Mouse (Mus musculus) heart, embryonic 15.5 days (tissue): ENCODE data around the gene Col4a3bp. TPM values are rescaled to one million over a fixed set of nuclear protein-coding genes. Genes with fewer than 3 reads are reported as not detected.

Experiments used
- ATAC-seq: fragments of 200-750 bp; cut with Nextera tagmentation; replicated peaks from 2 replicates; pipeline ENCODE4 v1.8.0; 2017; ENCODE audit warnings: low read depth, moderate TSS enrichment; ENCODE audit not compliant: insufficient number of reproducible peaks, insufficient read depth, low FRiP score
- H3K27ac ChIP-seq: fragments of 300-500 bp; sonication (generic); 2 replicates; pipeline ENCODE4 v1.5.1; 2015; ENCODE audit warnings: mild to moderate bottlenecking, inconsistent platforms
- H3K27me3 ChIP-seq: fragments of 300-500 bp; sonication (generic); 2 replicates; pipeline ENCODE4 v1.6.1; 2015; ENCODE audit warnings: inconsistent platforms
- H3K36me3 ChIP-seq: fragments of 300-500 bp; sonication (generic); 2 replicates; pipeline ENCODE4 v1.6.1; 2015; ENCODE audit warnings: mild to moderate bottlenecking, inconsistent platforms
- H3K4me1 ChIP-seq: fragments of 300-500 bp; sonication (generic); replicated peaks from 2 replicates; pipeline ENCODE4 v1.6.1; 2015; ENCODE audit warnings: inconsistent platforms
- H3K4me2 ChIP-seq: fragments of 300-500 bp; sonication (generic); 2 replicates; pipeline ENCODE4 v1.6.1; 2015; ENCODE audit warnings: inconsistent platforms, mild to moderate bottlenecking, moderate library complexity
- H3K4me3 ChIP-seq: fragments of 300-500 bp; sonication (generic); 2 replicates; pipeline ENCODE4 v1.5.1; 2015; ENCODE audit warnings: mild to moderate bottlenecking, inconsistent platforms
- H3K9ac ChIP-seq: fragments of 300-500 bp; sonication (generic); 2 replicates; pipeline ENCODE4 v1.6.1; 2015; ENCODE audit warnings: mild to moderate bottlenecking, inconsistent platforms
- H3K9me3 ChIP-seq: fragments of 300-500 bp; sonication (generic); replicated peaks from 2 replicates; pipeline ENCODE4 v1.6.1; 2016; ENCODE audit warnings: inconsistent platforms
- WGBS: fragments of 180-500 bp; shearing (Covaris S2); methylation state at CpG from one replicate; pipeline ENCODE4 v1.1.7; 2015; ENCODE audit warnings: mixed read lengths; 5-methylcytosine and 5-hydroxymethylcytosine counted together
- polyA plus RNA-seq: library from polyadenylated mRNA; unstranded; fragments of >200 nt; fragmentation: Nextera tagmentation; extraction: Ambion mirVana; gene quantifications from 2 replicates; pipeline ENCODE4 v1.2.1, GENCODE M21; 2015

Col4a3bp gene
- polyA plus RNA-seq, 1 experiment from 2014 or later, result 8.4 TPM

DNA sequence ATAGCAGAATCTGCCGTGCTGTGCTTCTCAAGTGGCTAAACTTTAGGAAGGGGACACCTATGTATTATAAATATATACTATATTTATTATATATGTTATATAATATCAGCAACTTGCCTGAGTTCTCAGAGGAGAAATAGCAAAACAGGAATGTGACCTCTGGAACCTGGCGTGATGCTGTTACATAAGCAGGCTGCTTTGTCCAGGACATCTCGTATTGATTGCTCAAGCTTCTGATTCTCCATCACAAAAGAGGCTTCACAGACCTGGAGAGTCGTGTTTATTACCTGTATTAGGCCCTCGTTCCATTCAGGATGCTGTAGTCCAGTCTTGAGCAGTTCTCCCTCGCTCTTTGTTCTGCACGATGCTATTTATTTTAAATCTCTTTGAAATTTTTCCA is 131.4 kb downstream of the Col4a3bp start:
- Histone ChIP-seq H3K4me2 (no peak overlapping the region), H3K36me3 (no peaks in the 10 kb centered on the region), H3K4me1 (peaks cover 12% of the 10 kb centered on the region), H3K4me3 (no peak overlapping the region), H3K9me3 (no peaks in the 10 kb centered on the region), H3K27ac (no peak overlapping the region), H3K9ac (no peak overlapping the region), H3K27me3 (no peaks in the 10 kb centered on the region)
- ATAC-seq, result no peak
- WGBS, result 79% methylated on average over 7 of the region's 7 CpGs

DNA sequence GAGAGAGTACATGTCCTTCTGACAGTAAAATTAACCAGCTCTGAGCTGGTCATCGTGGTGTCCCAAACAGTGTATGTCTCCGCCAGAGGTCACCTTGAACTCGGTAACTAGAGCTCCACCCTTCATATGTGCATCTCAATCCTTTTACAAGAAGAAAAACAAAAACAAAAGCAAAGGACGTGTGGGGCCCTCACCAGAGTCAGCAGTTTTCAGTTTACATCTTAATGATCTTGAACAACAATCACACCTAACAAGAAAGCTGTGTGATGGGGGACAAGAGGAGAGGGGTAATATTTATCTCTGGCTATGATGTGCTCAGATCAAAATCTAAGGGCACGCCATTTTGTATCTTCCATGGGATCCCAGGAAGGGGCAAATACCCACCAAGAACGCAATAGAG is 133.3 kb downstream of the Col4a3bp start:
- no peaks in the 10 kb centered on the region for H3K36me3 ChIP-seq
- no peak overlapping the region for H3K9ac ChIP-seq
- no peak overlapping the region for H3K27ac ChIP-seq
- H3K4me1 ChIP-seq, result peaks cover 5% of the 10 kb centered on the region
- no peak for ATAC-seq
- WGBS, result 73% methylated on average over 6 of the region's 6 CpGs
- H3K27me3 ChIP-seq, result no peaks in the 10 kb centered on the region
- H3K9me3 ChIP-seq, result no peaks in the 10 kb centered on the region
- no peak overlapping the region for H3K4me2 ChIP-seq
- H3K4me3 ChIP-seq, result no peak overlapping the region

DNA sequence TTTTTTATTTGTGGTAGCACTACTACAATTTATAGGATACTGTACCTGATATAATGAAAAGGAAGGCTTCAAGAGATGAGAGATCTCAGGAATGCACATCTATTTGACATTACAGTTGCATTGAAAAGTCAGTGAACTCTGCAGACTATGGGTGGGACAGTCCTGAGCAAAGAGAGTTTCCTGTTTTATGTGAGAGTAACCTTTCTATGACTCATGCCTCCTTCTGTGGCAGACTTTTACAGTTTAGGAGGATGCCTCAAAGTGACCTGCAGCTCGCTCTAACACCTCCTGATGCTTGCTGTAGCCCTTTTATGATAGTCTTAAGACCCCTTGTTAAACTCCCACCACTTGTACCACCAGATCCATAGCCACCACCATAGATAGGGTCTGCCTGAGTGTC is 134.7 kb downstream of the Col4a3bp start:
- Histone ChIP-seq H3K9me3 (no peaks in the 10 kb centered on the region), H3K27ac (no peak overlapping the region), H3K4me3 (no peak overlapping the region), H3K36me3 (no peaks in the 10 kb centered on the region), H3K27me3 (no peaks in the 10 kb centered on the region), H3K4me2 (no peak overlapping the region), H3K4me1 (no peaks in the 10 kb centered on the region), H3K9ac (no peak overlapping the region)
- ATAC-seq, result no peak
- 91% methylated on average over 1 of the region's 1 CpGs for WGBS

DNA sequence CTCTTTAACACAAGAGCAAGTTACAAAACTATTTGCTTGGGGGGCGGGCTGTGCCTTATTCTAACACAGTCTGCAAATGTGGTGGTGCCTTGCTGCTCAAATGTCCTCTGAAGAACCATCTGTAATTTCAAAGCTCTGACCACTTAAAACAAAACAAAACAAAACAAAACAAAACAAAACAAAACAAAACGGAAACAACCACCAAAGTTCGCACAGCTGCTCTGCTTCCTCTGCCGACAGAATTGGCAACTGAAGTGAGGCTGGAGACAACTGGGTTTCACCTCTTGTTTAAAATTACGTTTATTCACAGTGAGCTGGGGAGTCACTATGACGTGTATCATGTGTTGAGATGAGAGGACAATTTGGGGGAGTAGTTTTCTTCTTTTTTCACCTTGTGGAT is 136.2 kb downstream of the Col4a3bp start:
- ATAC-seq, result no peak
- H3K4me2 ChIP-seq, result no peak overlapping the region

DNA sequence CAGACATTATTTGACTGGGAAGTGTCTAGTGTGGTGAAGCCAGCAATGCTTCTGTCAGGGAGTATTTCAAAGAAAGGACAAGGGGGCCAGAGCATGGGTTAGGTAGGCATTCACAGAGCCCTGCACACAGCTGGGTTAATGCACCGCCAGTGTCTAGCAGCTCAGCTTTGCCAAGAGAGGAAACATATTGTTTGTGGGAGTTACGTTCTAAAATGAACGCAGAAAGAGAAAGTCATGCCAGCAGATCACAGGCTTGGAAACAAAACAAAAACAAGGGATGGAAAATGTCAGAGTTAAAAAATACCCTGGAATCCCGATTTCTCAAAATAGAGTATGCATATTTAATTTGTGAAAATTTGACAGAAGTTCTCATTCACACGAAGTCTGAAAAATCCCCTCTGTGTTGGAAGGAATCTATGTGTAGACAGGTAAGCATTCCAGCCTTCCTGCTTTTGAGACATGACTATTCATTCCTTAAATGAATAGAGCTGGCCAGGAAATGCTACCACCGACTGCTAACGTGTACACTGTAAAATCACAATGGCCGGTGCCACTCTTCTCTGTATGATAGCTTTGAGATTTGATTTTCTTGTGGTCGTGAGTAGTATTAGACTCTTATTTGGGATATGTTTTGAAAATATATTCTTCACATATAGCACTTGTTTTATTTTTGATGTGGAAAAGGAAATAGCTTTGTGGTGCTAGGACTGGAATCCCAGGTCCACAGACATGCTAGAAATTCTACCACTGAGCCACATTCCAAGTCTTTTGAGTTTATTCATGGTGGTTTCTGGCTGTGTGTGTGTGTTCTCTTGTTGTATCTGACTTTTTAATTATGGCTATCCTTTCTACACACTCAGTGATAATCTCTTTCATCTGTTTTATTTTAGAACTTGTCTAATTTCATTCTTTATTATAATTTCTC is 138.0 kb downstream of the Col4a3bp start:
- H3K27ac ChIP-seq, result no peak overlapping the region
- no peak overlapping the region for H3K9ac ChIP-seq
- no peak overlapping the region for H3K4me3 ChIP-seq
- H3K4me1 ChIP-seq, result no peaks in the 10 kb centered on the region
- no peak overlapping the region for H3K4me2 ChIP-seq
- ATAC-seq, result no peak
- H3K36me3 ChIP-seq, result no peaks in the 10 kb centered on the region
- H3K27me3 ChIP-seq, result no peaks in the 10 kb centered on the region
- 60% methylated on average over 9 of the region's 9 CpGs for WGBS
- H3K9me3 ChIP-seq, result no peaks in the 10 kb centered on the region

More for the DNA sequence above, 136.2 kb downstream of the Col4a3bp start:
- Histone ChIP-seq H3K27me3 (no peaks in the 10 kb centered on the region), H3K9me3 (no peaks in the 10 kb centered on the region), H3K9ac (no peak overlapping the region), H3K4me1 (no peaks in the 10 kb centered on the region), H3K27ac (no peak overlapping the region), H3K4me3 (no peak overlapping the region), H3K36me3 (no peaks in the 10 kb centered on the region)
- WGBS, result 70% methylated on average over 6 of the region's 6 CpGs

DNA sequence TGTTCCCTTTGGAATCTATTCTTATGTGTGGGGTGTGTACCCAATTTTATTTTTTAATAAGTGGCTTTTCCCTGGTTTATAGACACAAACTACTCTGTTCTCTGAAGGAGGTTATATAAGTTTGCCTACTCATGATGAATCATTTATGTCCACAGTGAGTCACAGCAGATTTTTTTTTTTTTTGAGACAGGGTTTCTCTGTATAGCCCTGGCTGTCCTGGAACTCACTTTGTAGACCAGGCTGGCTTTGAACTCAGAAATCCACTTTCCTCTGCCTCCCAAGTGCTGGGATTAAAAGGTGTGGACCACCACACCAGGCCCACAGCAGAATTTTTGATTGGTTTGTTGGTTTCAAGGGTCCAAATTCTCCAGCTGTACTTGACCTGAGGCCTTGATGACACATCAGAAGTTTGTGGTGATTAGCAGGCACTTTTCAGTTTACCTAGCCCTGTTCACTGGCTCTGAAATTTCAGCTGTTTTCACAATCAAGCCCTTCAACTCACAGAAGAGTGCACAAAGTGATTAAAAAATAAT is 138.7 kb downstream of the Col4a3bp start:
- Histone ChIP-seq H3K4me2 (no peak overlapping the region), H3K4me1 (no peaks in the 10 kb centered on the region), H3K27me3 (no peaks in the 10 kb centered on the region), H3K9me3 (no peaks in the 10 kb centered on the region), H3K36me3 (no peaks in the 10 kb centered on the region), H3K27ac (no peak overlapping the region), H3K9ac (no peak overlapping the region), H3K4me3 (no peak overlapping the region)
- ATAC-seq, result no peak

DNA sequence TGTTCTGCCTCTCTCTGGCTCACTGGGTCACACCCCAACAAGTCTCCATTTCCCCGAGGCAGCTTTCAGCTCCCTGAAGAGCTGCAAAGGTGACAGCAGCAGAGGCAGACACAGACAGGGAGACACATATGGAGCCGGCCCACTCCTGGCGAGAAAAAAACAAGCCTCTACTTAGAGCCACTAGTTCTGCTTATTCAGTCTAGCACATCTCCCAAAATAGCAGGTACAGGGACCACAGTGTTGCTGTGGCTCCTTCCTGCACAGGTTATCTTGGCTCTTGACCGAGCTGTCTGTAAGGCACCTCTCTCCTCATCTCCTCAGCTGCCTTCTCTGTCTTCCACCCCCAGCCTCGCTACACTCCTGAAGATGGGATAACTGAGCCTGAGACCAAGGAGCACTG is 142.4 kb downstream of the Col4a3bp start:
- Histone ChIP-seq H3K9ac (no peak overlapping the region), H3K9me3 (no peaks in the 10 kb centered on the region), H3K4me2 (no peak overlapping the region), H3K4me1 (no peaks in the 10 kb centered on the region), H3K36me3 (no peaks in the 10 kb centered on the region), H3K27me3 (no peaks in the 10 kb centered on the region), H3K27ac (no peak overlapping the region), H3K4me3 (no peak overlapping the region)
- 56% methylated on average over 5 of the region's 5 CpGs for WGBS
- no peak for ATAC-seq

DNA sequence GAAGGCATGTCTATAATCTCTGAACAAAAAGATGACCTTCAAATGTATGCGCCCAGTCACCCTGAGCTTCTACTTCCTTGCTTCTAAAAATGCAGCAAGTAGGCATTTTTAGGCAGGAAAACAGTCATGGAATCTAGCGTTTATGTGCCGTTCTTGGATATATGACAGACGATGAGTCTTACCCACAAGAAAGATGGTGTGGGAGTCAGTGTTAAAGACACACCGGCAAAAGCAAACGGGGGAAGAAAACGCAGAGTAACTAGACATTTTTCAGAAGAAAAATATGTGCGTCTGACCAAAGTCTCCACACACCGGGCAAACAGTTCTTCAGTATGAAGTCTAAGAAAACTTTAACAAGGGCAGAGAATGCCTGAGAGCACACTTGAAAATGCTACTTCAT is 144.8 kb downstream of the Col4a3bp start:
- H3K27ac ChIP-seq, result no peak overlapping the region

More for the DNA sequence above, 144.8 kb downstream of the Col4a3bp start:
- Histone ChIP-seq H3K36me3 (no peaks in the 10 kb centered on the region), H3K4me3 (no peak overlapping the region), H3K9ac (no peak overlapping the region), H3K9me3 (no peaks in the 10 kb centered on the region), H3K4me2 (no peak overlapping the region), H3K27me3 (no peaks in the 10 kb centered on the region), H3K4me1 (no peaks in the 10 kb centered on the region)
- WGBS, result 80% methylated on average over 9 of the region's 9 CpGs
- ATAC-seq, result no peak

Other genes with a start within 250 kb of the Col4a3bp start
- gene Poc5, start 154.3 kb upstream of the Col4a3bp start, polyA plus RNA-seq, result 10.0 TPM in 2 replicates
- gene Ankdd1b, start 71.4 kb upstream of the Col4a3bp start, polyA plus RNA-seq, result 0.59 and 1.1 TPM in 2 replicates
- not detected in 2 replicates for gene Gm17622, start 51.9 kb upstream of the Col4a3bp start, polyA plus RNA-seq
- gene Polk, start within 50 bp of the Col4a3bp start, polyA plus RNA-seq, result 6.4 and 7.2 TPM in 2 replicates
- 22.4 and 31.7 TPM in 2 replicates for gene Hmgcr, start 128.3 kb downstream of the Col4a3bp start, polyA plus RNA-seq
- not detected in 2 replicates for gene Ankrd31, start 205.7 kb downstream of the Col4a3bp start, polyA plus RNA-seq